Mouse (Mus musculus): ENCODE measurements at regions not wholly inside any gene's neighbourhood (a gene's known extent, or its start where the extent isn't known, plus 50 kb on each side); places are given as distances from the start of the nearest gene placed in this dataset.

DNA sequence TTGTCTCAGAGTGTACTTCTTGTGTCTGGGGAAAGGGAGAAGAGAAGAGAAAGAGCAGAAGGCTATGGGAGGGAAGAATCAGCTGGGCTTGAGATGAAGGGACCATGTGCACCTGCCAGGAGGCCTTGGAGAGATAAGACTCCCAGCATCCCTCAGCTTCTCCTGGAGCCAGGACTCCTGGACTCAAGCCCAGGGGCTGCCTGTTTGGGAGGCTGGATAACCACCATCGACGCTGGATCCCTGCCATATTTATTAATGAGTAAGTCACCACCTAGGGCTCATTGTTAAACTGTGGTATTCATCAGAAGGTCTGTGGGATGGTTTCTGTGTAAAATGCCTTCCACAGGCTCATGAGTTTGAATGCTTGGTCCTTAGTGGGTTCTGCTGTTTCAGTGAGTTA is 240.7 kb downstream of the Rps15a start:
- no peak for DNase-seq

DNA sequence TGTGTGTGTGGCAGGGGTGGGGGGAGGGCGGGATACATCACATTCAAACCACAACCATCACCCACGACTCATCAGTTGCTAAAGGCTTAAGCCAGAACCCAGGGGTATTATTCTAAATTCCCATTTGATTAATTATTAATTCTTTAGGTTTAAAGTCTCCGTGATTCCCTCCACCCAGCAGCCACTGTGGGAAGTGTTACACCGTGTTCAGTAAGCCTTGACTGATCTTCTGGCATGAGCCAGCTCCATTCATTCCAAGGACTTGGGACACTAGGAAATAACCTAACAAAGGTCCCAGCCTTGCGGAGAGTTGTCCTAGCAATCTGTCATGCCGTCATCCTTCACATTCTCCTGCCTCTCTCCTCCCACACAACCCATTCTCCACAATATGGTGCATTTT is 256.6 kb downstream of the Rps15a start:
- no peak for DNase-seq

DNA sequence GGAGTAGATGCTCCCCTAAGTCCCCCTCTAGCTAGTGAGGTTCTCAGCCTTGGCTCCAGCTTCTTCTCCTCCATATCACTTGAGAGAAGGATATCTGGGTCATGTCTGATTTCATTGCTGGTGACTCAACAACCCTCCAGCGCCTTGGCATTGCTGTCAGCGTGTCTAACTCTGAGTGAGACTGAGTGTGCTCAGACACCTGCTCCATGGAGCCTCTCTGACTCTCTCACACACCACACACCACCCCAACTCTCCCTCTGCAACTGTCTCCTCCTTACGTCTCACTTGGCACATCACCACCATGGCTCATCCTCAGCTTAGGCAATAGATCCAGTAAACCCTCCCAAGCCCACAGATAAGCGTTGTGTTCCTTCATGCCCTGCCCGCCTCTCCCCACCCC is 260.0 kb downstream of the Rps15a start:
- DNase-seq = no peak

DNA sequence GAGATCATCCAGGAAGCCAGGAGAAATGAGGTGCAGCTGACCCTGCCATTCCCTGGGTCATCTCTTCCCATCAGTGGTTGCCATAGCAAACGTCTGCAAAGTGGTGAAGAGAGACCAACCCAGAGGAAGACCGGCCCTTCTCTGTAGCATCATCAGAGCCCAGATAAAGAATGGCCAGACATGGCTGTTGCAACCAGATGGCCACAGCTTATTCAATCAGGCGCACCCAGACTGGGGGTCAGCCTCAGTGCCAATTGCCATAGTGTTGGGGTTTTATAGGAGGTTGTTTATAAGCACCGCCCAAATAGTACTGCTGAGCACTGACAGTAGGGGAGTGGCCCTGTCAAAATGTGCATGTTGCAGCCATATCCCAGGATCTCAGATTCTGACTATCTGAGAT is 262.3 kb downstream of the Rps15a start:
- DNase-seq = no peak

DNA sequence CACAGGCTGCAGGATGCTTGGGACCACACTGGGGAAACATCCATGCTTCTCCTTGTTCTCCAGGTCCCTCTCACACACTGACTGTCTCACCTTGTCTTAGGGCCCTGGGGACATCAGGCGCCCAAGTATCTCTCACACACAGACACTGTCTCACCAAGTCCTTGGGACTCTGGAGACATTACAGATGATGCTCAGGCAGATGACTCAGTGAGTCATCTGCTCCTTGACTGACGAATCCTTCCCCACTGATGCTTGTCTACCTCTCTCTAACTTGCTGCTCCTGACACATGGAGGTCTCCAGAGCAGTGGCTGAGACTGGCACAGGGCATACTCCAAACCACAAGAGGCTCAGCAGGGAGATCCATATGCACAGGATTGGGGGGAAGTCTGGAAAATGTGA is 263.1 kb downstream of the Rps15a start:
- no peak for DNase-seq

DNA sequence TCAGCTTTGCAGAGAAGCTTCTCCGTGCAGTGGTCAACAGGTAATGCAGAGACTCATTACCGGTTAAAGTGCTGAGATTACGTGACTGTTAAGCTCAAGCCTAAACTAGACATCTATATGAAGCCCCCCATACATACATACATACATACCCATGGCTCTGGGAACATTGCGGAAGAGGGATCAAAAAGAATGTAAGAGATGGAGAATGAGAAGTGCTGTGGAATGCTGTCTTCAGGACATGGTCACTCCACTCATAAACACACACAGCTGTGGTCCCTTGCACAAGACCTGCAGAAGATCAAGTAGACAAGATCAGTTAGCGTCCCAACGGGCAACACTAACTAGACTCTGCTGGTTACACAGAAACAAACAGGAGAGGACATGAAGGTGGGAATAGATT is 265.2 kb downstream of the Rps15a start:
- no peak for DNase-seq

DNA sequence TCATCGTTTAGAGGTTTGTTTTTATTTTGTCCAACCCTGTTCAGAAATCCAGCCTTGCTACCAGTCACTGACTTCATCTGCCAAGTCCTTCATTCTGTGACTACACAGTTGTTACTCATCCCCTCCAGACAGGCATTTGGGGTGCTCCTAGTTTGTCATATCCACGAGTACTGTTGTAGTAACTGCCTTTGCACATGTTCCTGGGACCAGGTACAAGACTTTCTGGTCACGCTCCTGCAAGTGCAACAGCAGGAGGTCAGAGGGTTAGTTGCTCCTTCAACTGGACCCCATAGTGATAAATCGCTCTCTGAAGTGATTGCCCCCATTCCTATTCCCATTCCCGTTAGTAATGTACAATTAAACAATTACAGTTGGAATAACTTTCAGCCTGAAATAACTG is 269.9 kb downstream of the Rps15a start:
- DNase-seq = no peak

DNA sequence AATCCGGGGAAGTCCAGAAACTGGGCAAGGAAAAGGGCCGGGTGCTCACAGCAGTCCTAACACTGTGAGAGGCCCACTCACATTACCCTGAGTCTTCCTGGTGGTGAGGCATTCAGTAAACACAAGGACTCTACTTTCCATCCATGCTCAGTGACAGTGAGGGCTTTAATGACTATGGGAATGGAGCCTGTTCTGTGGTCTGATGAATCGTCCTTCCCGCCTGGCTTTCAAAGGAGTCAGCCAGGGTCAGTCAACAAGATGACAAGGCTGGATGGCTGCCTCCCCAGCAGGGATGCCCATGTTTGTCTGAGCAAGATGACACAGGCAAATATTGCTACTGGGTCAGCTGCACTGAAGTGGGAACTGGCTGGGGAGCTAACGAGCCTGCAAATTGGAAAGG is 273.2 kb downstream of the Rps15a start:
- DNase-seq = no peak

DNA sequence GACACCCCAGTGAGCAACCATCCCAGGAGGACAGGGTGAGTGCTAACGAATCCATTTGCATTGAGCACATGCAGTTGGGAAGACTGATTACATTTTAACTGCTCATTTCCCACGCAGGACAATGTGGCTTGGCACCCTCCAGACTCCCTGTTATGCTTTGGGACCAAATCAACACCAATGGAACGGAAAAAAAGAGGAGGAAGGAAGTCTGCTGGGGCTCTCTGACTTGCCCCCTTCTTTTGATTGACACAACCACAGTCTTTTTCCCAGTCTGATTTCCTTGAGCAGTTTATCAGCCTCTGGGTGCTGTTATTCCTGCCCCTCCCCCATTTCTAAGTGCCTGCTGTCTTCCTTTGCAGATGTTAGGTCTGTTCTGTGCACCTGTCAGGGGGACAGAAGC is 321.0 kb downstream of the Rps15a start:
- DNase-seq = no peak

DNA sequence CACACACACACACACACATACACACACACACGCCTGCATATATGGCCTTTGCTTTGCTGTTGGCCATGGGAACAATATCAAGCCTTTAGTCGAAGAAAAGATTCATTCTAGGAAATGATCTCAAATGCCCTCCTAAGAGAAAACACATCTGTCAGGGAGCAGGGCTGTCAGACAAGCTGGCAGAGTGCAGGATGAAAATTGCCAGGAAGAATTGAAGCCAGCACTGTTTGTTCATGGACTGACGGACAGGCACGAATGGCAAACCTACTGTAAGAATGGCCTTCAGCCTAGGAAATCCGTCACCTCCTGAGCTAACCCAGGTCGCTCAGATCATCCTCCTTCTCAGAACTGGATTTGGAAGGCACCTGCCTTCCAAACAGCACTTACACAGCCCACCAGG is 322.0 kb downstream of the Rps15a start:
- DNase-seq = no peak

DNA sequence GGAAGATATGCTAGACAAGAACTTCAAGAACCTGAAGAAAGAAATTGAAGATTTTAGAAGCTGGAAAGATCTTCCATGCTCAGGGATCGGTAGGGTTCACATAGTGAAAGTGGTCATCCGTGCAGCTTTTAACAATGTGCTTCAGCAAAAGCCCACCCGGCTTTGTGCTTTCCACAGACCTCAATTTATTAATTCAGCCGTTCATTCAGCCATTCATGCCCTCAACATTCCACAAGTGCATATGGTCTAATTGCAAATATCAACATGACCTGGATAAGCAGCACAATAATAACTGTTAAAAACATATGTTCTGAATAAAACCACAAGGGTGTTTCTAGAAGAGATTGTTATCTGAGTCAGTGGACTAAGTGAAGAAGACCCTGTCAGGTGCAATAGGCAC is 323.5 kb downstream of the Rps15a start:
- DNase-seq = no peak

DNA sequence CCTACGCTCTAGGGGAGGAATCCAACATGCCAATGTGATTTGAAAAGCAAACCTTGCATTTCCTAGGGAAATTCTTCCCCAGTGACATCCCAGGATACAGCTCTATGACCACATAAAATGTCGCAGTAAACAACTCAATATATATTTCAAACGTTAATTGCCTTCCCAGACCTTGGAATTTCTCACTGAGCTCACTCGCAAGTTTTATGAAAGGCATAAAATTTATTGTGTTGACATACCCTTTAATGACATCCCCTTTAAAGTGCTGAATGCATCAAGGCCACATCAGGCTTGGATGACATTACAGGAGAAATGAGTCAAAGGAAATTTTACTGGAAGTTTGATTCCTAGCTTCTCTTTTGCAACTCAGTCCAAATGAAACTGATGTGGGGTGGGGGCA is 337.0 kb downstream of the Rps15a start:
- DNase-seq = no peak

DNA sequence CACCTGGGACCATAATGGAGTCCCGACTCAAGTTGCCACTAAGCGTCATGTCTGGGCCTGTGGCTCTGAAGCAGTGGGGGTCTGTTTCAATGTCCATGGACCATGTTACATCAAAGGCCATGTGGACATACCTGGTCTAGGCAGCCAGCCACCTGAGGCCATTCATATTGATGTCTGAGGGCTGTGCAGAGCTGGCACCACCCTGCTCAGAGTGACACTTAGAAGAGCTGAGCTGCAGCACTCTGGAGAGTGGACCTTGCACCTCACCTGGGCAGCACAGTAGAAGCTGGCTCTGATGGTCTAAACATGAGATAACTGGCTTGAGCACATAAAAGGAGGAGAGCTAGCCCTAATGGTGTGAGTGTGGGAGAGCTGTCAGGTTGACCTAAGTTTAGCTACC is 338.1 kb downstream of the Rps15a start:
- DNase-seq = no peak

DNA sequence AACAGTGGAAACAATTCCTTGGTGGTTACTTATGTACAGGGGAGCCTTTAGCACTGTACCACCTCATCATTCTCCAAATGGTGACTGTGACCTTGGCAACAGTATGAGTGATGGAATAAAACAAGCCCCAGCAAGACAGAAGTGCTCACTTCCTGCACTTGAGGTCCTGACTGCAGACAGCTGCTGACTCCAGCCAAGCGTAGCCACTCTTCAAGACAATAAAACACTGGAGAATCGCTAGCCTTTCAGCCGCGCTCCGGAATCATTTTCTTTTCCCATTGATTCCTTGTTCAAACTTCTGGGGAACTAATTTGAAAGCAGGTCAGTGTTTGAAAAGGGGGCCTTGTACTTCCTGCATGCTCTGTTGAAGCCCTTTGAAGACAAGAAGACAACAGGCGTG is 344.2 kb downstream of the Rps15a start:
- DNase-seq = no peak

DNA sequence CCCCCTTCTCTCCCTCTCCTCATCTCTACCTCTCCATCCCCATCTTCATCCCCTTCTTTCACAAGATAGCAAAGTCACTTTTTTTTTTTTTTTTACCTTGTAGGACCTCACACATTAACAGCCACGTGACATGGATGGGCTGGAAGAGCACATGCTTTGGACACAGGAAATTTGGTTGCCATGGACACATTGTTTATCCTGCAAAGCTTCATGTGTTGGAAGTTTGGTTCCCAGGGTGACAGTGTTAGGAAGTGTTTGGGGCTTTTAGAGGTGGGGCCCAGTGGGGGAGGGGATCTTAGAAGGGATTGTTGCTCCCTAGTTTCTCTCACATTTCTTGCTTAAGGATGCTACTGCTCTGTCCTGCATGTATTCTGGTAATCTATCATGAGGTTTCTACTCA is 356.5 kb downstream of the Rps15a start:
- DNase-seq = no peak

DNA sequence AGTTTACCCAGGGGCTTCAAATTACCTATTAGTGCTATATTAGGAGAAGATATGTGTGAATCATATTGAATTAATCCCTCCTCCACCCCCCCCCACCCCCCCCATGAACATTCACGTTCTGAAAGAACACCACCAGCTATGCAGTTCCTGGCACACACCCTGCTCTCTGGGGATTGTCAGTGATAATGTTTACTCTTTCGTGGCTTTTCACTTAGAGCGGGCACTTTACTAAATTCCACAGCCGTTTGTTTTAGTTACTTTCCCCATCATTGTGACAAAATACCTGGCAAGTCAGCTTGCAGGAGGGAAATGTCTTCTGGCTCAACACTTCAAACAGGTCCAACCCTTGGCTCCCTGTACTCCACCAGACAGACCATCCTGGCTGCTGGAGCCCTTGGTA is 359.0 kb downstream of the Rps15a start:
- DNase-seq = no peak

DNA sequence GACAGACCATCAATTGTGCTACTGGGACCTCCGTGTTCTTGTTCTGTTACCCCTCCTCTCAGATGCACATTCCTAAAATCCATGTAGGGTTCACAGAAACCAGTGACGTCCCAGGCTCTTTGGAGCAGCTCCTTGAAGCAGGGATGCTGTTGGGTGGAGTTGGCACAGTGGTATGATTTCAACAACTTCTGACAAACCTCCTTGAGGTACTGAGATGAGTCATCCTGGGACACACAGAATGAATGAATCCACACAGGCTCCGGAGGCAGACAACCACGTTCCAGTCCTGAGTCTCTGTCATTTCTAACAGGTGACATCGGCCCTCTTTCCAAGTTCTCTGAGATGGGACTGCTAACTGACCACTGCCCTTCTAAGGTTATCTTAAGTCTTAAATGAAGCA is 360.2 kb downstream of the Rps15a start:
- no peak for DNase-seq

DNA sequence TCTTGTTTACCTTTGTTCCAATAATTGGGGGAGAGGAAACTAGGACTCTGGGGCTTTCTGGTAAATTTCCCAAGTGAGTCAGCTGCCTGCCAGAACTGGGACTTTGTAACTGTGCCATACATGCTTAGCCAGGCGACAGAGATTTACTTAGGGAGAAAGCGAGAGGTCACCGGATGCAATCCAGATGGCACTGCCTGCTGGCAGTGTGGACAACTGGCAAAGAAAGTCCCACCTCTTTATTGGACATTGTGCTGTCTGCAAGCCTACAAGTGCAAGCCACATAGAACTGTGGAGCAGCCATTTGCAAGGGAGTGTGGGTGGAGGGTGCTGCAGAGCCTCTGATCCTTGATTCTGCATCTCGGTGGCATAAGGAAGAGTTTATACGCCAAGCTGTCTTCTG is 362.7 kb downstream of the Rps15a start:
- peak in 1 of 2 experiments; percentile 6 for DNase-seq

DNA sequence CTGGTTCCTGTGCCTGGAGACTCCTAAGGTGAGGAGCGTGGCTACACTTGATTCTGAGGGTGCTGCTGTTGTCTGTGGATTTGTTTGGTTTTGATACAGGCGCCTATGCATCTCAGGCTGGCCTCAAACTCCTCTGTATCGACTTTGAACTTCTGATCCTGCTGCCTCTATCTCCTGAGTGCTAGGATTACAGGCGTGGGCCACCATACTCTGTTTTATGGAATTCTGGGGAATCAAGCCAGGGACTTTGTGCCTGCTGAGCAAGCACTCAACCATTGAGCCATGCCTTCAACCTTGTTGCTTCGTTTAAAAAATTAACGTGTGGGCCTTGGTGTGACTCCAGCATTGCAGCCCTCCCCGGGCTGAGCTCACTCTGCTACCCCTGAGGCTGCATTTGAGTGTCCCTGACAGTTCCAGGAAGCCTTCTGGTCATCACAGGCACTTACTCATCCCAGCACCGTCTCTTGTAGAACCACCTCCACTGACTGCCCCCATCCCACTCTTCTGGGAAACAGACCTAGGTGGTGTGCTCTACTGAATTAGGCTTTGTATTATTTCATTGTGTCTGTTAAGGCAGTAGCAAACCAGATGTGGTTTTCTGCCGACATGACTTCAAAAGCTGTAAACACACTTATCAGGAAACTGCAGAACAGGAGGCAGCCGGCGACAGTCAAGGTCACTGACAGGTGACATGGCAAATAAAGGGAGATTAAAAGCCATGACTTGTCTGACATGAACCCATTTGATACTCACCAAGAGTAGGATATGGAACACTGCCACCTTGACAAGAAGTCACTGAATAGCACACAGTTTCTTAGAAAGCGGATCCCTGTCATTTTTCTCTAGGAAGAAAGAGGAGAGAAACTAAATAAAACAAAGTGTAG is 363.4 kb downstream of the Rps15a start:
- DNase-seq = no peak

DNA sequence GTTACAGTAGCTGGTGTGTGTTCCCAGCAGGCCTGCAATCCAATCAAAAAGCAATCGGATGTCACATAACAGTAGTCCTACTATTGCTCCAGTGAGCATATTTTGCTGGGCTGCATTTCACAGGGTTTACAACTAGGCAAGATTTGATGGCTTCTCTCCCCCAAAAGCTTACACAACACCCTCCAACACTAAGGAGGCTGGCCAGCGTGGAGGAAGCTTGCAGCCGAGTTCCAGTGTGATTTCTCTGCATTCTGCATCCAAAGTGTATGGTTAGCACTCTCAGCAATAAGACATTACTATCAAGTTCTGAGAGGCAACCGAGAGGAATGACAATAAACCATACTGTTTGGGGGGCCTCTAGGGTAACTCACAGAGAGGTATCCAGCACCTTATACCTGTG is 367.2 kb downstream of the Xylt1 start:
- DNase-seq = no peak

DNA sequence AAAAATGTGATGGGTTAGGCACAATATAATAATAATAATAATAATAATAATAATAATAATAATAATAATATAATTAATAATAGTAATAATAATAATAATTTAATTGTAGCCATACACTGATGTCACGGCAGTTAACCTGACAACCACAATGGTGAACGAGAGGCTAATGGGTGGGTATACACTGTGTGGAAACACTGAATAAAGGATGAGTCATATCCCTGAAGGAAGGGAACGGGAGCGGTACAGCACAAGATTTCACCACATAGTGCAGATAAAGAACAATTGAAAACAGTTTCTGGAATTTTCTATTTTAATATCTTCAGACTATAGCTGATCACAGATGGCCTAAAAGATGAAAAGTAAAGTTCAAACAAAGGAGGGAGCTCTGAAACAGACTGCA is 365.6 kb downstream of the Xylt1 start:
- no peak for DNase-seq

DNA sequence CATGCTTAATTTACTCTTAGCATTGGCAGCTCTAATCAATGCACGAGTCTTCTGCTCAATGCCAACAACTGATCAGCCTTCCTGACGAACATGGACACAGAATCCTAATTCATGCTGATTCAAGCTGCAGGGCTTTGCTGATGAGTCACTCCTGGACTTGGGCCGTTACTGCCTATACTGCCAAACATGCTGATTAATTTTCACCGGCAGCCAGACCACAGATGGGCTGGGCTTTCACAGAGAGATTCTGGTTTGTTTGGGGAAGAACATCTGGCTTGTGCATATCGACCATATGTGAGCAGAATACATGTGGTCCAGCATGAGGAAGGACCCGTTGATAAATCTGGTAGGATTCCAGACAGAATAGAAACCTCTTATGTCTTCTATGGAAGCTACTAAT is 358.9 kb downstream of the Xylt1 start:
- DNase-seq = peak; percentile 36 to 39

DNA sequence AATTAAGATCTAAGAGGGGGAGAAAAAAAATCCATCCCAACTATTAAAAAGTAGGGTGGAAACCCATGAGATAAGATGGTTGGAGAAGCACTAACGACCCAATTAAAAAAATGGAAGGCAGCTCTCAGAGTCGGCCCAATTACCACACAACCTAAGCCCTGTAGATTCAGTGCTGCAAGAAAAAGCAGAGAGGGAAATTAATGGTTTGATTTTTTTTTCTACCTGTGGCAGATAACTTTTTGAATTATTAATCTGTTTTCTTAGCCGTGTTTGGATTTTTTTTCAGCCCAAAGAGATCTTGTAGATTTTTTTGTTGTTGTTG is 354.9 kb downstream of the Xylt1 start:
- DNase-seq = no peak

DNA sequence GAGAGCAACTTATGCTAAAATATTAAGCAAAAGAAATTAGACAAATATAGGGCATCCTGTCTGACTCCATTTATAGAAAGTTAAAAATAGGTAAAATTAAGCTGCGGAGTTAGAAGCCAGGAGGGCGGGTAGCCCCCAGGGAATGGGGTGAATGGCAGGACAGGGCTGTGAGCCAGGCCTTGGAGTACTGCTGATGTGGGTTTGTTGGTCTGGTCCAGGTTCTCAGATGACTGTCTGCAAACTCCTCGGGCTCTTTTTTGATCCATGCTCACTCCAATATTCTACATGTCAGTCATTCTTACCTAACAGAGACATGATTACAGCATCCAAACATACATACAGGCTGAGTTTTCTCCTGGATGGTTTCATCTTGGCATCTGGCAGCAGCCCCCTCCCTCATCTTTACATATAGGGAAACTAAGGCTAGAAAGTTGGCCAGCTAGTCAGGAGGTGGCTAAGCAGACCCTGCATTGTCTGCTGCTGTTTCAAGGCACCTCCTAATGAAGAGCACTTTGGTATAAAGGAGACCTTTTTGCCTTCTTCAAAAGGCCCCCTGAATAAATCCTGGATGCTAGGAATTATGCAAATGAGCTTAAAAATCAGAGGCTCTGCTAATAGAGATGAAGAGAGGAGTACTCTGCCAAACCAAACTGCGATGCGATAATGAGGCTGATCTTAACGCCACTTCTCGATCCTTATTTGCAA is 354.4 kb downstream of the Xylt1 start:
- DNase-seq = no peak
